Mouse (Mus musculus): ENCODE measurements around the gene Gm525.

Gene Gm525

GRCm38 (mm10) chr11:89098083-89098835 lies 24.6 kb downstream of the Gm525 start:
- no peak for DNase-seq

- DNase-seq = no peak
Measured at GRCm38 (mm10) chr11:89098930-89099329, 25.3 kb downstream of the Gm525 start.

- DNase-seq = peak; percentile 84
Measured at GRCm38 (mm10) chr11:89100403-89100802, 26.8 kb downstream of the Gm525 start.

- DNase-seq = no peak
Measured at GRCm38 (mm10) chr11:89100826-89101321, 27.2 kb downstream of the Gm525 start.

- DNase-seq = no peak
Measured at GRCm38 (mm10) chr11:89103166-89103565, 29.5 kb downstream of the Gm525 start.

- DNase-seq = no peak
Measured at GRCm38 (mm10) chr11:89105211-89105610, 31.6 kb downstream of the Gm525 start.

DNA sequence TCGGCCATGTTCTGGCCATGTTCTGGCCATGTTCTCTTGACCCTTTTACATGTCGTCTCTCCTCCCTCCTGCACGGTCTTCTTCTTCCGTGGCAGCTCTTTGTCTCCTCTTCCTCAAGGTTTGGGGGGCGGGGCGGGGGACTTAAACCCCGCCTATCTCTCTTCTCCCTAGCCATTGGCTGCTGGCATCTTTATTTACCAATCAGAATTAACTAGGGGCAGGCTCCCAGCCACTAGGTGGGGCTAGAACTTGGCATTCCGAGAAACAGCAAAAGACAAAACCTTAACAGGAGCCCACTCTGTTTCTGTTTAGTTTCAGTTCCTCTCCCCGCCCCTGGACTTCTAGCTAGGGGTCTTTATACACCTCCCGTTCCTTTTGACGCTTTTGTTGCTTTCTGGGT lies 32.2 kb downstream of the Gm525 start:
- DNase-seq = peak; percentile 30

DNA sequence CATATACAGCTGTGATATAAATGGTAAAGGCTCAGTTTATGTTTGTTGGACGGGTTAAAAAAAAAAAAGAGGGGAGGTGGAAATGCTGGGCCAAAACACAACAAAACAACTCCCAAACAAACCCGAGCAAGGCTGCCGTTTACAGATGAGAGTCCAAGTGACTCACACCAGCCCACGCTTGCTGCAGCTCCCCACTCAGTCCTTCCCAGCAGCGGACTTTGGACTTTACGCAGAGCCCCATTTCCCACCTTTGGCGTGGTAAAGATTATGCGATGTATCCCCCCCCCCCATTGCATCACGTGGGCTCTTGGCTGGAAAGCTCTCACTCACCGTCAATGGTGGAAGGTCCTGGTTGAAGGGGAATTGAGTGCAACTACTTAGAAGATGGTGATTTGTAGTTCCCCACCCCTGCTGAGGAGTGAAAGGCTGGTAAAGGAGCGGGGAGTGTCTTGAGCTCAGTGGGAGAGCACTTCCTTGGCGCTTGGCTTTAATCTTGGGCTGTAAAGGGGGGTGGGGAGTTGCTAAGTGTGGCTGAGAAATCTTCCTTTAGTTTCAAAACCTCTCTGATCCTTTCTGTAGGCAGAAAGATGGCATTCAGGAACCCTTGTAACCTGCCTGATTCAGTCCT lies 33.7 kb downstream of the Gm525 start:
- DNase-seq = no peak

GRCm38 (mm10) chr11:89124411-89124810 lies 50.8 kb downstream of the Gm525 start:
- DNase-seq = peak; percentile 15

DNA sequence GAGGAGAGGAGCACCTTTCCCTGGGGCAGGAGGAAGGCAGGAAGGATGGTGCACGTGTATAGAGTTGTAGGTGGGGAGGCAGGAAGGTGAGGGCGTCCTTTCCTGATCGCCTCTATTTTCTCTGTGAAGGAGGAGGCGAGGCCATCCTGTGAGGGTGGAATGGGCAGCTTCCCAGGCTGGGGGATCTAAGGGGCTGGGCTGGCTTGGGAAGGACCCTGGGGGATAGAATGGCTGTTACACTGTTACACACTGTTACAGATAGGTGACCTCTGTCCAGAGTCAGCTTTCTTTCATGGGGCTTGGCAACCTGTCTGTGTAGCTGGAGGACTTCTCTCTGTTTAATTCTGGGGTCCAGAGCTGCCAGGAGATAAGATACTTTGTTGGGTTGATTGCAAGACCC lies 57.2 kb downstream of the Gm525 start:
- no peak for DNase-seq

DNA sequence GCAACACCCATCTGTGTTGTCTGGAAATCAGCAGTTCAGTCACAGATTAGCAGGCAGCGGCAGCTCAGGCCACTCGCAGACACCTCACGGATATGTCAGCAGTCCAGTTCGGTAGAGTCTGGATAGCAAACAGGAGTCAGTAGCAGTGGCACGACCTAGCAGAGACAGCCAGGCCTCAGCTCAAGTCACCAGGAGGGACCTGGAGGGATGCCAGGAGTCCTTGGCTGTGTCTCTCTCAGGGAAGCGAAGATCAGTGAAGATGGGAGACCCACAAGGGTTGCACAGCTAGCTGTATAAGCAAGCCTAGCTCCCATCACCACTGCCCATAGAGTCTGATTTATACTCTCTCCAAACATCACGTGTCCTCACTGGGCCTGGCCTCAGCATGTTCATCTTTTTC lies 58.8 kb downstream of the Gm525 start:
- no peak for DNase-seq

- no peak for DNase-seq
Measured at GRCm38 (mm10) chr11:89134211-89134610, 60.6 kb downstream of the Gm525 start.

DNA sequence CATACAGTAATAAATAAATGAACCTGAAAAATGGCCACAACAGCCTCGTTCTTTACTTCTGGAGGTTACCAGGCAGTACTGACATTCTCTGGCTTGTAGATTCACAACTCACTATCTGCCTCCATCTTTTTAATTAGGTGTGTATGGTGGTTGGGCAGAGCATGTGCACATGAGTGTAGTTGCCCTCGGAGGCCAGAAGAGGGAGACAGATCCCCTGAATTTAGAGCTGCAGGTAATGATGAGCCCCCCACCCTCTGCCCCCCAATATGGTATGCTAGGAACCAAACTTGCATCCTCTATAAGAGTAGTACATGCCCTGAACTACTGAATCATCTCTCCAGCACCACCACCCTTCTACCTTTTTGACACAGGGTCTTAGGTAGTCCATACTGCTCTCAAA lies 64.3 kb downstream of the Gm525 start:
- DNase-seq = no peak

Data from retina, postnatal 1 day (tissue).